ENCODE assay signal across 8 mouse cellular contexts in genomic region chr3:84269987-84270623, GRCm38 (mm10). TPM values are rescaled to one million over a fixed set of nuclear protein-coding genes. Genes with fewer than 3 reads are reported as not detected.
DNase-seq lines count a peak whose midpoint lies in the region; ATAC-seq and TF ChIP-seq lines count a peak whose summit lies in the region.

No protein-coding gene starts in this region.

- no peak for ATAC-seq in forebrain, postnatal 0 days
- ATAC-seq in limb, embryonic 12.5 days (ENCODE audit: insufficient number of reproducible peaks, insufficient read depth, low FRiP score, low TSS enrichment, low read depth), result peak; percentile 85

- H3K4me1 ChIP-seq in forebrain, postnatal 0 days (ENCODE audit: insufficient read depth), result 0 out of 2 replicates have a peak, but pooled peaks cover 6% of the 10 kb centered on the region
- peaks cover 27% of the 10 kb centered on the region for H3K4me1 ChIP-seq in limb, embryonic 12.5 days (replicated peaks)

- 15% methylated on average over 13 of the region's 13 CpGs for WGBS in forebrain, postnatal 0 days
- WGBS in limb, embryonic 12.5 days, result 4% methylated on average over 13 of the region's 13 CpGs

- no peak for TF ChIP-seq CTCF in forebrain, postnatal 0 days (IDR thresholded peaks at IDR 0.05; ENCODE audit: low read depth)

- H3K27ac ChIP-seq in forebrain, postnatal 0 days (ENCODE audit: low read depth, low read length), result no peak overlapping the region
- peak overlapping the region; percentile 59 for H3K27ac ChIP-seq in limb, embryonic 12.5 days

- H3K36me3 ChIP-seq in forebrain, postnatal 0 days (ENCODE audit: insufficient read depth), result no peaks in the 10 kb centered on the region
- no peaks in the 10 kb centered on the region for H3K36me3 ChIP-seq in limb, embryonic 12.5 days

- H3K4me2 ChIP-seq in forebrain, postnatal 0 days (ENCODE audit: low read depth), result peak overlapping the region; percentile 13; the same call in 1 of the 2 replicates
- peak overlapping the region; percentile 54 for H3K4me2 ChIP-seq in limb, embryonic 12.5 days

- H3K9ac ChIP-seq in forebrain, postnatal 0 days, result no peak overlapping the region
- H3K9ac ChIP-seq in limb, embryonic 12.5 days (replicated peaks), result no peak overlapping the region

- no peaks in the 10 kb centered on the region for H3K9me3 ChIP-seq in forebrain, postnatal 0 days (ENCODE audit: low read length)
- H3K9me3 ChIP-seq in limb, embryonic 12.5 days, result peaks cover 6% of the 10 kb centered on the region; the same call in 1 of the 2 replicates

- H3K27me3 ChIP-seq in forebrain, postnatal 0 days (ENCODE audit: insufficient read depth, low read length), result no peaks in the 10 kb centered on the region
- peaks cover 80% of the 10 kb centered on the region for H3K27me3 ChIP-seq in limb, embryonic 12.5 days

- DNase-seq in kidney, adult 18-20 months, result peak; percentile 50
- no peak for DNase-seq in kidney, adult 8-10 months
- DNase-seq in forebrain, postnatal 0 days, result no peak
- DNase-seq in retina, embryonic 14.5 days (ENCODE audit: low spot score), result peak; percentile 53
- no peak for DNase-seq in frontal cortex, postnatal 36 days (ENCODE audit: low spot score in 2 of 2)
- no peak for DNase-seq in cerebellum, postnatal 14 days
- no peak for DNase-seq in MN1 (ENCODE audit: low spot score)

- no peak overlapping the region for H3K4me3 ChIP-seq in forebrain, postnatal 0 days (ENCODE audit: low read depth, low read length)
- H3K4me3 ChIP-seq in limb, embryonic 12.5 days (replicated peaks), result peak overlapping the region; percentile 15

RNA-seq across cellular contexts. Expression of gene Trim2, which starts 36.6 kb away (rescaled TPM):
- total RNA-seq in forebrain, postnatal 0 days (2014; rRNA removed), result 186 and 218 TPM in 2 replicates
- polyA plus RNA-seq in forebrain, postnatal 0 days (2015; fragmentation: Nextera tagmentation; extraction: Ambion mirVana), result 75.9 and 127 TPM in 2 replicates
- 17.8 and 18.5 TPM in 2 replicates for polyA plus RNA-seq in limb, embryonic 12.5 days (2016; fragmentation: Nextera tagmentation; extraction: Ambion mirVana)

Comparison
In these comparisons a context has a peak if more than half of its experiments do, and no peak if none do; other contexts are left out.
1. DNase-seq: peak in kidney, adult 18-20 months (single experiment) and retina, embryonic 14.5 days (single experiment); none in kidney, adult 8-10 months (0 of 2), forebrain, postnatal 0 days (single experiment), frontal cortex, postnatal 36 days (0 of 2), cerebellum, postnatal 14 days (0 of 2) and MN1 (single experiment).